Mouse (Mus musculus) kidney, adult 2 months (tissue): ENCODE measurements at regions not wholly inside any gene's neighbourhood (a gene's known extent, or its start where the extent isn't known, plus 50 kb on each side); places are given as distances from the start of the nearest gene placed in this dataset.

Experiments used
- CTCF ChIP-seq: fragments of 200-500 bp; conservative IDR thresholded peaks from 2 replicates; pipeline ENCODE4 v1.5.1; 2011; ENCODE audit warnings: low read depth, mild to moderate bottlenecking, control low read depth, low read length, moderate library complexity, mixed read lengths; ENCODE audit not compliant: insufficient read depth, insufficient read length
- POLR2A ChIP-seq: fragments of 200-500 bp; IDR thresholded peaks from one replicate; pipeline ENCODE4 v1.6.1; 2011; ENCODE audit warnings: low read depth, low read length, control low read depth

GRCm38 (mm10) chr11:65551073-65551472 lies 237.0 kb downstream of the Map2k4 start:
- TF ChIP-seq CTCF = no peak
- TF ChIP-seq POLR2A = no peak
